Mouse (Mus musculus): ENCODE data around the gene Mbd3. TPM values are rescaled to one million over a fixed set of nuclear protein-coding genes. Genes with fewer than 3 reads are reported as not detected.

Gene Mbd3
- polyA plus RNA-seq, 1 experiment from 2014 or later, result 216 TPM

- ATAC-seq (no peak), DNase-seq (ENCODE audit: low spot score) (no peak)
- no peaks in the 10 kb centered on the region for H3K9me3 ChIP-seq (replicated peaks; ENCODE audit: control insufficient read depth, low read length)
- no peak overlapping the region for H3K4me3 ChIP-seq (ENCODE audit: low read depth, low read length)
- H3K9ac ChIP-seq (ENCODE audit: low read length), result no peak overlapping the region
- peaks cover 14% of the 10 kb centered on the region for H3K4me1 ChIP-seq (ENCODE audit: control insufficient read depth, insufficient read depth, low read length)
- 94% methylated on average over 35 of the region's 35 CpGs for WGBS
- no peaks in the 10 kb centered on the region for H3K27me3 ChIP-seq (replicated peaks; ENCODE audit: control insufficient read depth, insufficient read depth, low read length)
- peaks cover 71% of the 10 kb centered on the region for H3K36me3 ChIP-seq (ENCODE audit: control insufficient read depth, insufficient read depth, low read length)
- H3K4me2 ChIP-seq (ENCODE audit: low read length), result no peak overlapping the region
- no peak overlapping the region for H3K27ac ChIP-seq (ENCODE audit: low read depth, low read length)
Measured at GRCm38 (mm10) chr10:80395025-80395627, 4.2 kb downstream of the Mbd3 start.

GRCm38 (mm10) chr10:80392687-80393086 lies 6.7 kb downstream of the Mbd3 start:
- no peaks in the 10 kb centered on the region for H3K9me3 ChIP-seq (replicated peaks; ENCODE audit: control insufficient read depth, low read length)
- ATAC-seq, result no peak
- H3K4me3 ChIP-seq (ENCODE audit: low read depth, low read length), result no peak overlapping the region
- no peaks in the 10 kb centered on the region for H3K27me3 ChIP-seq (replicated peaks; ENCODE audit: control insufficient read depth, insufficient read depth, low read length)
- H3K4me2 ChIP-seq (ENCODE audit: low read length), result no peak overlapping the region
- H3K27ac ChIP-seq (ENCODE audit: low read depth, low read length), result no peak overlapping the region
- DNase-seq (ENCODE audit: low spot score), result no peak
- WGBS, result 94% methylated on average over 5 of the region's 5 CpGs
- peaks cover 77% of the 10 kb centered on the region for H3K36me3 ChIP-seq (ENCODE audit: control insufficient read depth, insufficient read depth, low read length)
- peaks cover 17% of the 10 kb centered on the region for H3K4me1 ChIP-seq (ENCODE audit: control insufficient read depth, insufficient read depth, low read length)
- H3K9ac ChIP-seq (ENCODE audit: low read length), result no peak overlapping the region

DNA sequence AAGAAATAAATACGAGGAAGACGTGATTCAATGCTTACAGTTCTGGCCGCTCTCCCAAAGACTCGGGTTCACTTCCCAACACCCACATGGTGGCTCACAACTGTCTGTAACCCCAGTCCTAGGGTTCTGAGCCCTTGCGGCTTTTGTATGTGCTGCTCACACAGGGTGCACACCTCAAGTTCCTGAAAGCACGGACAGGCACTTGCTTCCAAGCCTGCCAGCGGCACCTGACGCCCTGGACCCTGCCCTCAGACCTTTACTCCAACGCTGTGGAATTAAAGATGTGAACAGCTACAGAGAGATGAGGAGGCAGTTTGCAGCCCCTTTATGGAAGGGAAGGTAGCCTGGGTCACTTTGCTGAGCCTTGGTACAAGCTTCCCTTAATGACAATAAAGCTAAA lies 8.7 kb downstream of the Mbd3 start:
- ATAC-seq (no peak), DNase-seq (ENCODE audit: low spot score) (no peak)
- WGBS, result 86% methylated on average over 9 of the region's 9 CpGs
- Histone ChIP-seq H3K27ac (ENCODE audit: low read depth, low read length) (no peak overlapping the region), H3K36me3 (ENCODE audit: control insufficient read depth, insufficient read depth, low read length) (peaks cover 61% of the 10 kb centered on the region), H3K9ac (ENCODE audit: low read length) (no peak overlapping the region), H3K4me1 (ENCODE audit: control insufficient read depth, insufficient read depth, low read length) (peaks cover 7% of the 10 kb centered on the region), H3K4me2 (ENCODE audit: low read length) (no peak overlapping the region), H3K9me3 (replicated peaks; ENCODE audit: control insufficient read depth, low read length) (no peaks in the 10 kb centered on the region), H3K27me3 (replicated peaks; ENCODE audit: control insufficient read depth, insufficient read depth, low read length) (no peaks in the 10 kb centered on the region), H3K4me3 (ENCODE audit: low read depth, low read length) (no peak overlapping the region)

DNA sequence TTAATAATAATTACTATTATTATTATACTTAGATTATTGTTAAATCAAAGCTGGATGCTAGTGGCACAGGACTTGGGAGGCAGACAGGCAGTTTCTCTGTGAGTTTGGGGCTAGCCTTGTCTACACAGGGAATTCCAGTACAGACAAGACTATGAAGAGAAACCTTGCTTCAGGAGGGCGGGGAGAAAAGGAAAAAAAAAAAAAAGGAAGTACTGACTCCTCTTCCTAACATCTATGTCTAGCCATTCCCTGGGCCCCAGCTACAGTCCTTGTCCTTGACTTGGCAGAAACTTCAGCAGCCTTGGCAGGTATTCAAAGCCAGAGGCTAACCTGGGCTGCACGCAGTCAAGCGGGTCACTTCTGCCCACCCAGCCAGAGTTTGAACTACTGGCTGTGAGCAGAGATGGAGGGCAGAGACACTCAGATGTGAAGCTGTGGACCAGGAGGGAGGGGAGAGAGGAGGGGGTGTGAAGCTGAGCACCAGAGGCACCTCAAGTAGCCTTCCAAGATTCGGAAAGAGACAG lies 10.1 kb downstream of the Mbd3 start:
- H3K27me3 ChIP-seq (replicated peaks; ENCODE audit: control insufficient read depth, insufficient read depth, low read length), result no peaks in the 10 kb centered on the region
- no peak overlapping the region for H3K4me2 ChIP-seq (ENCODE audit: low read length)
- no peak overlapping the region for H3K4me3 ChIP-seq (ENCODE audit: low read depth, low read length)
- H3K4me1 ChIP-seq (ENCODE audit: control insufficient read depth, insufficient read depth, low read length), result peaks cover 14% of the 10 kb centered on the region
- no peaks in the 10 kb centered on the region for H3K9me3 ChIP-seq (replicated peaks; ENCODE audit: control insufficient read depth, low read length)
- H3K9ac ChIP-seq (ENCODE audit: low read length), result no peak overlapping the region
- 82% methylated on average over 4 of the region's 4 CpGs for WGBS
- no peak for DNase-seq (ENCODE audit: low spot score)
- no peak for ATAC-seq
- H3K36me3 ChIP-seq (ENCODE audit: control insufficient read depth, insufficient read depth, low read length), result peaks cover 56% of the 10 kb centered on the region
- no peak overlapping the region for H3K27ac ChIP-seq (ENCODE audit: low read depth, low read length)

- Histone ChIP-seq H3K27ac (ENCODE audit: low read depth, low read length) (no peak overlapping the region), H3K9ac (ENCODE audit: low read length) (no peak overlapping the region), H3K4me2 (ENCODE audit: low read length) (peak overlapping the region; percentile 90; the same call in 1 of the 2 replicates), H3K27me3 (replicated peaks; ENCODE audit: control insufficient read depth, insufficient read depth, low read length) (no peaks in the 10 kb centered on the region), H3K4me3 (ENCODE audit: low read depth, low read length) (no peak overlapping the region), H3K9me3 (replicated peaks; ENCODE audit: control insufficient read depth, low read length) (no peaks in the 10 kb centered on the region), H3K4me1 (ENCODE audit: control insufficient read depth, insufficient read depth, low read length) (peaks cover 19% of the 10 kb centered on the region), H3K36me3 (ENCODE audit: control insufficient read depth, insufficient read depth, low read length) (peaks cover 56% of the 10 kb centered on the region)
- no peak for DNase-seq (ENCODE audit: low spot score)
- no peak for ATAC-seq
- 21% methylated on average over 2 of the region's 2 CpGs for WGBS
Measured at GRCm38 (mm10) chr10:80388731-80389130, 10.6 kb downstream of the Mbd3 start.

GRCm38 (mm10) chr10:80387522-80387959 lies 11.8 kb downstream of the Mbd3 start, which contains the start of gene Mex3d:
Gene Mex3d (minus strand): TSS chr10:80387659.
- WGBS, result 2% methylated on average over 22 of the region's 61 CpGs

DNA sequence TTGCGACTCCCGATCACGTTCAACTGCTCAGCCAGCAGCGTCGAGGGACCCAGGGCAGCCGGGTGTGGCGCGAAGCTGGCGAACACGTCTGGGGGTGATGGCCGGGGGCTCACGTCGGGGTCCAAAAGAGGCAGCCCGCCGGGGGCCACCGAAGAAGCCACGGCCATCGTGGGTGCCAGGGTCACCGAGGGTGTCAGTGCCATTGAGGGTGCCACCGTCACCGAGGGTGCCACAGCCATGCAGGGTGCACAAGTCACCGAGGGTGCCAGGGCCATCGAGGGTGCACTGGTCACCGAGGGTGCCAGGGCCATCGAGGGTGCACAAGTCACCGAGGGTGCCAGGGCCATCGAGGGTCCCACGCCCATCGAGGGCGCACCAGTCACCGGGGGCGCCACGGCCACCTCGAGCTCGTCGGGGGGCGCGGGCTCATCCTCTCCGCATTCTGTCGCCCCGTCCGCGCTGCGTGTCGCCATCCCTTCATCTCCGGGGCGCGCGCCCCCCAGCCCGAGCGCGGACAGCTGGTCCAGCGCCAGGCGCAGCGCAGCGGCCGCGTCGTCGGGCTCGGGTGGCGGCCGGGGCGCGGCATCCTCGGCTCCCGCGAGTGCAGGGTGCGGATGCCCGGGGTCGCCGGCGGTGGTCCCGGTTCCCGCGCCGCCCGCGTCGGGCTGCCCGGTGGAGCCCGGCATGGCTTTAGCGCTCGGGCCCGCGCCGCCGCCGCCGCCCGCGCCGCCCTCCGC lies 12.4 kb downstream of the Mbd3 start:
- no peak for ATAC-seq
- Histone ChIP-seq H3K4me3 (ENCODE audit: low read depth, low read length) (peak overlapping the region; percentile 97), H3K36me3 (ENCODE audit: control insufficient read depth, insufficient read depth, low read length) (peaks cover 56% of the 10 kb centered on the region), H3K4me1 (ENCODE audit: control insufficient read depth, insufficient read depth, low read length) (peaks cover 28% of the 10 kb centered on the region), H3K27me3 (replicated peaks; ENCODE audit: control insufficient read depth, insufficient read depth, low read length) (no peaks in the 10 kb centered on the region), H3K9ac (ENCODE audit: low read length) (peak overlapping the region; percentile 99), H3K4me2 (ENCODE audit: low read length) (peak overlapping the region; percentile 98), H3K9me3 (replicated peaks; ENCODE audit: control insufficient read depth, low read length) (no peaks in the 10 kb centered on the region), H3K27ac (ENCODE audit: low read depth, low read length) (peak overlapping the region; percentile 95)
- no peak for DNase-seq (ENCODE audit: low spot score)
- 1% methylated on average over 71 of the region's 94 CpGs for WGBS

More at GRCm38 (mm10) chr10:80387522-80387959, 11.8 kb downstream of the Mbd3 start, which contains the start of gene Mex3d:
- peak within 1 kb of the TSS; percentile 98 for H3K4me2 ChIP-seq (ENCODE audit: low read length)
- H3K27me3 ChIP-seq (replicated peaks; ENCODE audit: control insufficient read depth, insufficient read depth, low read length), result no peaks in the 10 kb centered on the region
- H3K9me3 ChIP-seq (replicated peaks; ENCODE audit: control insufficient read depth, low read length), result no peaks in the 10 kb centered on the region
- DNase-seq (ENCODE audit: low spot score), result peak; percentile 93
- peaks cover 28% of the 10 kb centered on the region for H3K4me1 ChIP-seq (ENCODE audit: control insufficient read depth, insufficient read depth, low read length)
- peak within 1 kb of the TSS; percentile 99 for H3K9ac ChIP-seq (ENCODE audit: low read length)
- peak within 1 kb of the TSS; percentile 97 for H3K4me3 ChIP-seq (ENCODE audit: low read depth, low read length)
- H3K36me3 ChIP-seq (ENCODE audit: control insufficient read depth, insufficient read depth, low read length), result peaks cover 56% of the 10 kb centered on the region
- ATAC-seq, result peak; percentile 40
- peak within 1 kb of the TSS; percentile 95 for H3K27ac ChIP-seq (ENCODE audit: low read depth, low read length)

DNA sequence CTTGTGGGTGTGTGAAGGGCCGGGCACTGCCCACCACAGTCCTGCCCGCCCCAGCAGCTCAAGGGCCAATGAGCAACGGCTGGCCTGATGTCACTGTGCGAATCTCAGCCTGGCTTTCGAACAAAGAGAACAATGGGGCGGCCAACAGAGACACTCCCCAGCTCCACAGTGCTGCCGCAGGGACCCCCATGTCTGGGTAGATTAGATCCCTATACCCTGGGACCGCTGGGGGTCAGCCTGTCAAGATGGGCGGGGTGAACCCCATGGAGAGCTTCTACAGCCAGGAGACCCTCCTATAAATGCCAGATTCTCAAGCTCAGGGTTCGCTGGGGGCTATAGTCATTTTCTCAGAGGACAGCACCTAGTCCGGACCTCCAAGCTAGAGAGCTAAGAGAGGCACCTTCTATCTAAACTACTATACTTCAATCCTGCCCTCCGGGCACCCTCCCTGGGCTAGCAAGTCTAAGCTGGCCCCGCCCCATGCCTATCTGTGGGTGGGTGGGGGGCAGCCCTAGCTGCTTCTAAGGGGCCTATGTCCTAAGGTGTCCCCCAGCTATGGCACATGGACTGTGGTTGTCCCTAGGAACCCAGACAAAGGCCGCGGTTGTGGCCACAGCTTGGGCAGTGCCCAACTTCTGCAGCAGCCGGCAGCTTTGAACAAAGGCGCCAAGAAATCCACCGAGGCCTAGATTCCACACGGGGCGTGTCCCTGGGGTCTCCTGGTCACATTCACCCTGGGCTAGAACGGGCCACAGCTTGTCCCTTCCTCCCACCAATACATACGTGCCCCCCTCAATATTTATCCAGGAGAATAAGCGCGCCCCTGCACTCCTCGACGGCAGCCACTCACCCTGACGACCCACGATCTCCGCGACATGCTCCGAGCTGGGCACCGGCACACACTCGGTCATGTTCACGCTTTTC lies 13.3 kb downstream of the Mbd3 start:
- Histone ChIP-seq H3K4me3 (ENCODE audit: low read depth, low read length) (peak overlapping the region; percentile 97), H3K9ac (ENCODE audit: low read length) (peak overlapping the region; percentile 99), H3K4me2 (ENCODE audit: low read length) (peak overlapping the region; percentile 98), H3K9me3 (replicated peaks; ENCODE audit: control insufficient read depth, low read length) (no peaks in the 10 kb centered on the region), H3K4me1 (ENCODE audit: control insufficient read depth, insufficient read depth, low read length) (peaks cover 28% of the 10 kb centered on the region), H3K27me3 (replicated peaks; ENCODE audit: control insufficient read depth, insufficient read depth, low read length) (no peaks in the 10 kb centered on the region), H3K27ac (ENCODE audit: low read depth, low read length) (peak overlapping the region; percentile 95), H3K36me3 (ENCODE audit: control insufficient read depth, insufficient read depth, low read length) (peaks cover 56% of the 10 kb centered on the region)
- ATAC-seq (peak; percentile 77), DNase-seq (ENCODE audit: low spot score) (peak; percentile 89)
- WGBS, result under 1% methylated on average over 34 of the region's 34 CpGs

All from forebrain, embryonic 14.5 days (tissue).